Comparison of ENCODE assay signal across 16 mouse cellular contexts in genomic region chr5:74857861-74858260, GRCm38 (mm10).
"Had no signal": no experiment of that assay in that cellular context is flagged by ENCODE, and none has a peak within 500 bp of the region (broad histone marks: within the 10 kb centered on the region; RNA-seq: fewer than 3 reads in every experiment).

No protein-coding gene starts in this region.

- H3K4me1 ChIP-seq: liver, embryonic 13.5 days; liver, embryonic 15.5 days; megakaryocyte, embryonic 14.5 days; midbrain, embryonic 13.5 days; midbrain, embryonic 15.5 days; stomach, embryonic 15.5 days had no signal

- H3K36me3 ChIP-seq: liver, embryonic 13.5 days; liver, embryonic 15.5 days; midbrain, embryonic 13.5 days; midbrain, embryonic 15.5 days; neural tube, embryonic 12.5 days; stomach, embryonic 15.5 days had no signal

- ATAC-seq: liver, postnatal 0 days; midbrain, embryonic 13.5 days; midbrain, embryonic 15.5 days had no signal

- H3K27me3 ChIP-seq: liver, embryonic 13.5 days; liver, embryonic 15.5 days; midbrain, embryonic 13.5 days; midbrain, embryonic 15.5 days; neural tube, embryonic 12.5 days; stomach, embryonic 15.5 days had no signal

- H3K4me2 ChIP-seq: liver, embryonic 11.5 days; liver, embryonic 13.5 days; liver, embryonic 15.5 days; midbrain, embryonic 11.5 days; midbrain, embryonic 13.5 days; midbrain, embryonic 15.5 days; neural tube, embryonic 12.5 days; stomach, embryonic 15.5 days had no signal

- H3K27ac ChIP-seq: liver, embryonic 13.5 days; liver, embryonic 15.5 days; macrophage; midbrain, embryonic 13.5 days; midbrain, embryonic 15.5 days; neural tube, embryonic 12.5 days; stomach, embryonic 15.5 days; stomach, postnatal 0 days had no signal

- H3K9me3 ChIP-seq: liver, embryonic 13.5 days; liver, embryonic 15.5 days; megakaryocyte, embryonic 14.5 days; midbrain, embryonic 13.5 days; midbrain, embryonic 15.5 days; neural tube, embryonic 12.5 days; stomach, embryonic 15.5 days had no signal

- H3K4me3 ChIP-seq: liver, embryonic 13.5 days; liver, embryonic 15.5 days; midbrain, embryonic 13.5 days; midbrain, embryonic 15.5 days; neural tube, embryonic 12.5 days; stomach, embryonic 15.5 days had no signal

- H3K9ac ChIP-seq: liver, embryonic 13.5 days; liver, embryonic 15.5 days; liver, postnatal 0 days; midbrain, embryonic 13.5 days; midbrain, embryonic 15.5 days; neural tube, embryonic 12.5 days; stomach, embryonic 15.5 days had no signal

- DNase-seq: liver, embryonic 13.5 days; liver, postnatal 0 days; lung, postnatal 10 days; thymus, adult 2 months; thymus, postnatal 25 days; thymus, postnatal 4 days had no signal
